Mouse (Mus musculus): ENCODE results near the gene Adora1.

DNA sequence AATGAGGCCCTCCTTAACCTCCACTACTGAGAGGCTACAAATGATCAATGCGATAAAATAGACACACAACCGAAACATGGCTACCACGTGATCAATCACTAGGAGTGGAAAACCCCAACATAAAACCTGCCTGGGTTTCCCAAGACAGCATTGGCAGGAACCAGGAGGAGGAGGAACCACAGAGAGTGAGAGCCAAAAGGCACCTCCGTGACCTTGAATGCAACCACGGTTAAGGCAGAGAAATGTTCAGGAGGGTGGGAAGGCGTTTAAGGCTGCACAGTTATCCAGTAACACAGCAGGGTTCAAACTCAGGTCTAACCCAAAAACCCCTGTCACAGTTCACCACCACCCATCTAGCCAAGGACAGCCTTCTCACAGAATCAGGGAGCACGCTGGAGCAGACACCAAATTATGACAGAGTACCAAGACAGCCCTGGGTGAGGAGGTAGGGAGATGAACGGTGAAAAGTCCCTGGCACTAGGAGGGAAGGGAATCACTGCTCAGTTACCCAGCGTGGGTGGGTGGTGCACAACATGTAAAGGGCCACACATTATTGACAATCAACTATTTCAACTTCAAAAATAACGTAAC is 4.5 kb downstream of the Adora1 start:
- TF ChIP-seq POLR2A (IDR thresholded peaks at IDR 0.05; ENCODE audit: low read depth, low read length) (no peak), CTCF (conservative IDR thresholded peaks at IDR 0.05; ENCODE audit: insufficient read depth, insufficient read length, low read depth, low read length) (no peak)
